Mouse (Mus musculus) bone marrow macrophage, adult 2 months (primary cell): Measurements from ENCODE around the gene Gng10. TPM values are rescaled to one million over a fixed set of nuclear protein-coding genes. Genes with fewer than 3 reads are reported as not detected.

Experiments
- H3K27ac ChIP-seq: 2 replicates; pipeline ENCODE4 v1.5.1; 2012; ENCODE audit warnings: low read depth, low read length; ENCODE audit not compliant: insufficient read depth
- H3K4me1 ChIP-seq: 2 replicates; pipeline ENCODE4 v1.6.1; 2012; ENCODE audit warnings: low read length; ENCODE audit not compliant: control insufficient read depth, insufficient read depth
- H3K4me3 ChIP-seq: 2 replicates; pipeline ENCODE4 v1.5.1; 2012; ENCODE audit warnings: mild to moderate bottlenecking, low read length, moderate library complexity; ENCODE audit not compliant: insufficient read depth
- CTCF ChIP-seq: IDR thresholded peaks from 2 replicates; pipeline ENCODE4 v1.5.1; 2012; ENCODE audit warnings: low read depth, mild to moderate bottlenecking, low read length, moderate library complexity
- POLR2A ChIP-seq: IDR thresholded peaks from 2 replicates; pipeline ENCODE4 v1.6.1; 2012; ENCODE audit warnings: mild to moderate bottlenecking, low read depth, low read length, borderline replicate concordance
- polyA plus RNA-seq: library from polyadenylated mRNA; stranded (reverse); fragments of >200 nt; gene quantifications from 2 replicates; pipeline ENCODE4 v1.2.4, GENCODE M21; 2012; ENCODE audit not compliant: missing spikeins, insufficient read depth, insufficient read length

Gng10 gene
- polyA plus RNA-seq, 1 experiment: 54.3 TPM

DNA sequence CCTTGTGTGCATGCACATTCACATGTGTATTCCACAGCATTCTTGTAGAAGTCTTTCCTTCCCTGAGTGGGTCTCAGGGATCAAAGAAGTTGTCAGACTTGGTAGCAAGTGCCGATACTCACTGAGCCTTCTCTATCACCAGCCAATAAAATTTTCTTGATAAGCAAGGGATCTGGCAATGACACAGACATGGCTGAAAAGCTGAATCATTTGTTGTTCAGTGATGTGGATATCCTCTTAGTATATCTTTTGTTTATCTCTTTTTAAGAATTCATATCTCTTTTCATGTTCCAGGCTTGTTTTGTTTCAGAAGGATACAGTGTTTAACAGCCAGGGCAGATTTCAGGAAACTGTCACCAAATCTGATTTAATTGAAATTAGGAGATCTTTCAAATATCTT, 36.2 kb upstream of the Gng10 start:
- TF ChIP-seq CTCF (no peak), POLR2A (no peak)
- H3K4me3 ChIP-seq: no peak overlapping the region
- H3K27ac ChIP-seq: no peak overlapping the region
- no peaks in the 10 kb centered on the region for H3K4me1 ChIP-seq

DNA sequence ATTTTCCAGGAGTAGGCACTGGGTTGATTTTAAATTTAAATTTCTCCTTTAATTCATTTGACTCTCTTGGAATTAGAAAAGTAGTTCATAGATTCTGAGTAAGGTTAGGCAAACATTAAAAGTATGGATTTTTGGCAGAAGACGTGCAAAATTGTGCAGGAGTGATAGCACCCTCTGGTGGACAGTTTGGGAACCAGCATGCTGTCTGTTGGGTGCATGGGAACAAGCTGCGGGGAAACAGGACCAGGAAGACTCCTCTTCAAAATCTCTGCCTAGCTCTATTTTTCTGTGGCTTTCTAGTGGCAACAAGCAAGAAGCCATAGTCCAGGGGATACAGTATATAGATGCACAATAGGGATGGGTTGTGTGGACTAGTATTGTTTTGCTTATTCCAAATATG, 35.2 kb upstream of the Gng10 start:
- Histone ChIP-seq H3K4me3 (no peak overlapping the region), H3K4me1 (peaks cover 4% of the 10 kb centered on the region), H3K27ac (no peak overlapping the region)
- TF ChIP-seq CTCF: peak; percentile 83
- no peak for TF ChIP-seq POLR2A

DNA sequence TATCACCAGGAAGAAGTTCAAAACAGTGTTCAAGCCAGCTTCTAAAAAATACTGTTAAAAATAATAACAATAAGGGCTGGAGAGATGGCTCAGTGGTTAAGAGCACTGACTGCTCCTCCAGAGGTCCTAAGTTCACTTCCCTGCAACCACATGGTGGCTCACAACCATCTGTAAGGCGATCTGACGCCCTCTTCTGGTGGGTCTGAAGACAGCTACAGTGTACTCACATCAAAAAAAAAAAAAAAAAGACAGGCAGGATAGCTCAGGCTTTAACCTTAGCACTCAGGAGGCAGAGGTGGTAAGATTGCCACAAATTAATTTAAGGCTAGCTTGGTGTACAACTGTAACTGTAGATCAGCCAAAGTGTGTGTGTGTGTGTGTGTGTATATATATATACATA, 34.3 kb upstream of the Gng10 start:
- H3K4me1 ChIP-seq: peaks cover 12% of the 10 kb centered on the region
- H3K4me3 ChIP-seq: no peak overlapping the region
- H3K27ac ChIP-seq: no peak overlapping the region
- TF ChIP-seq POLR2A (no peak), CTCF (peak; percentile 32; the same call in 1 of the 2 replicates)

DNA sequence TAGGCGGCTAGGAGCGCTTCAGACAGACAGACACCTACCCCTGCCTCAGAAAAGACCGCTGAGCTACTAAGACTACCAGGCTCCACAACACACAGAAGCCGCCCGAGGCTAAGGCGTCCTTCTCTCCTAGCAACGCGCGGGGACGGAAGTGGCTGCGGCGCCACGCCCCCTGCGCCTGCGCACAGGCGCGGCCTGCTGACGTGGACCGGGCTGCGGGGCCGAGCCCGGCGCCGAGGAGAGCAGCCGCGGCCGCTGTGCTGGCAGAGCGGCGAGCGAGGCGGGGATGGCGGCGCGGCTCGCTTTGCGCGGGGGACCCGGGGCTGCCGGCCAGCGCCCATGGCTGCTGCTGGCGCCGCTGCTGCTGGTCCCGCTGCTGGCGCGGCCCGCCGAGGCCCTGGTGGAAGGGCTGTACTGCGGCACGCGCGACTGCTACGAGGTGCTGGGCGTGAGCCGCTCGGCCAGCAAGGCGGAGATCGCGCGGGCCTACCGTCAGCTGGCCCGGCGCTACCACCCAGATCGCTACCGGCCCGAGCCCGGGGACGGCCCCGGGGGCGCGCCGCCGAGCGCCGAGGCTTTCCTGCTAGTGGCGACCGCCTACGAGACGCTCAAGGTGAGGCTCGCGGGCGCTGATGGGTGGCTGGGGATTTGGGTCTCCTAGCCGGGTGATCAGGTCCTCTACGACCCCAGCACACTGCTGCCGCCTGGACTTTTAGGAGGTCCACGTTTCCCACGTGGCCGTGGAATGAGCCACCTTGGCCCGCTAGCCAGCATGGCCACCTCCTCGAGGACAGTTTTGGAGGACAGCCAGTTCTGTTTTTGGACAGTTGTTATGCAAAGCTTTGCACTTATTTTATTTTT, 31.7 kb upstream of the Gng10 start, which contains the start of gene Gm20503:
Gm20503 (plus strand) TSS at position 263 of the 858 bp plus-strand sequence.
- Histone ChIP-seq H3K4me3 (peak within 1 kb of the TSS; percentile 72), H3K4me1 (peaks cover 25% of the 10 kb centered on the region), H3K27ac (no peak within 1 kb of the TSS)
- TF ChIP-seq CTCF (no peak), POLR2A (peak; percentile 60; the same call in 1 of the 2 replicates)

DNA sequence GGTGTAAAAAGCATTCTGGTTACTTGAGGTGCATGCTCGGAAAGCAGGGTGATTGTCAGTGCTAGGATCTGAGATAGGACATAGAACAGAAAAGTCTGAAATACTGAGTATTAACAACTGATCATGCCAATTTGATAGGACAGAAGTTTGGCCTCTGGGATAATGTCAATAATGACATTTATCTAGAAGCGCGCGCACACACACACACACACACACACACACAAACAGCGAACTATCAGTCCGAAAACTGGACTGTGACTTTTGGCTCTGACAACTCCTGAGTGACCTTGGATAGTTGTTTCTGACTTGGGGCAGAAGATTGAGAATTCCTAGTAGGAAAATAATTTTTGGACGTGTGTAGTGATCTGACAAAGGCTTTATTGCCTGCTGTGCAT, 31.1 kb upstream of the Gng10 start:
- peaks cover 30% of the 10 kb centered on the region for H3K4me1 ChIP-seq
- H3K4me3 ChIP-seq: peak overlapping the region; percentile 72
- no peak for TF ChIP-seq POLR2A
- no peak for TF ChIP-seq CTCF
- H3K27ac ChIP-seq: no peak overlapping the region

DNA sequence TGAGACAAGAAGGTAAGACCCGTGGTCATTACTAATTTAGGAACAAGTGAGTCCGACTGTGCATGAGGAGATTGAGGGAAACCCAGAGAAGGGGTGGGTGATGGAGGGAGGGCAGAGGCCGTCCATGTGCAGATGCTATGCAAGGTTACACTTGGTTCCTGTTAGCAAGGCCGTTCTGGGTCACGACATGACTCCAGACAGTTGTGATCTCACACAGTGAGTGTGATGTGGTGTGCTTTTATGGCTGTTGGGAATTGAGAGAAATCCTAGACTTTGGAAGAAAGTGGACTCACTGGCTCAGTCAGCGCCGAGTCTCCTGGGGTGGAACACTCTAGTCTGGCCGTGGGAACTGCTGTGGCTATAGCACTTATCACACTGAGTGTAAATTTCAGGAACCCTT, 28.7 kb upstream of the Gng10 start:
- peaks cover 38% of the 10 kb centered on the region for H3K4me1 ChIP-seq
- H3K27ac ChIP-seq: no peak overlapping the region
- H3K4me3 ChIP-seq: no peak overlapping the region
- TF ChIP-seq CTCF (no peak), POLR2A (no peak)

DNA sequence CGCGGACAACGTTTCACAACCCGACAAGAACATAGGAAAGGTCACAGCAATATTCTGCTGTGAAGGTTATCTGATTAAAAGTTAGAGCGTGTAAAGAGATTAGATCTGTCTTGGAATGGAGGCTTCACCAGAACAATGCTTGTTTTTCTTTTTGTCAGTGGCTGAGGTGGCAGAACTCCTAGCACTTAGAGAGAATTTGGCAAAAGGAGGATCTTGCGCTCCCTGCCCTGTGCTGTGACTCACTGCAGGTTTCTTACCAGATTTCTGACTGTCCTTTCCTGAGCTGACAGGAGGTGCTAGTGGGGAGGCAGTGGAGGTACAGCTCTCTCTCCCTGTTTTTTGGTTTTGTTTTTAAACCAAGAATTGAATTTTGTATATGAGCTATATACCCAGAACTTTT, 27.9 kb upstream of the Gng10 start:
- Histone ChIP-seq H3K4me3 (no peak overlapping the region), H3K4me1 (peaks cover 38% of the 10 kb centered on the region), H3K27ac (no peak overlapping the region)
- TF ChIP-seq CTCF: no peak
- no peak for TF ChIP-seq POLR2A

DNA sequence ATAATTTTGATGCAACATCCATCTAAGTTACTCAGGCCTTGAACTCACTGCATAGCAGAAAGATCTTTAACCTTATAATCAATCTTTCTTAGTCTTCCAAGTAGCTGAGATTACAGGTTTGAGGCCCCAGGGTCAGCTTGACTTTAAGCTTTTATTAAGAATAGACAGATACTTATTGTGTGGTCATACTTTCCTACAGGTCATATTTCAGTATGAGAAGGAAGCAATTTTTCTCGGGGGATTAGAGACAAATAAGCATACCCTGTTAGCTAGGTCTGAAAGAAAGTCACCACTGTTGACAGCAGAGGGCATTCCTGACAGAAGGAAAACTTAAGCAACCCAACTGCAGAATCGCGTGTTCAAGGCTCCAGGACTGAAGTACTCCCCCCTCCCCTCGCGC, 26.9 kb upstream of the Gng10 start:
- Histone ChIP-seq H3K27ac (no peak overlapping the region), H3K4me1 (peaks cover 38% of the 10 kb centered on the region), H3K4me3 (no peak overlapping the region)
- no peak for TF ChIP-seq CTCF
- TF ChIP-seq POLR2A: no peak

DNA sequence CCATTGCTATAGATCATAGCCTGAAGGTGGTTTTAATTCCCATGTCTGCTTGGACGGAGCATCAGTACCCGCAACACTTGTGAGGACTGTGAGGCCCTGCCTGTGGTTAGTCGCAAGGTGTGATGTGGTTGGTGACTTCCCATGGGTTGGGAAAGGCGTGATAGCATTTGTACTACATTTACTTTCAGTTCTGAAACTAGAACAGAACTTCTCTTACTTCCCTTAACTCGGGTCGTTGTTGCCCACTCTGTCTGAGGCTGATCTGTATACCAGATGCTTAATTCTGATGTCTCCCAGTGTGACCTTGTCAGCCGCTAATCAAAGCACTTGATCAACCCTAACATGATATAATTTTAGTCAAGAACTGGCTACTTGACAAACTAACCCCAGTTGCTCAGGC, 25.7 kb upstream of the Gng10 start:
- no peak overlapping the region for H3K4me3 ChIP-seq
- no peak overlapping the region for H3K27ac ChIP-seq
- TF ChIP-seq CTCF: no peak
- no peak for TF ChIP-seq POLR2A
- H3K4me1 ChIP-seq: peaks cover 38% of the 10 kb centered on the region

DNA sequence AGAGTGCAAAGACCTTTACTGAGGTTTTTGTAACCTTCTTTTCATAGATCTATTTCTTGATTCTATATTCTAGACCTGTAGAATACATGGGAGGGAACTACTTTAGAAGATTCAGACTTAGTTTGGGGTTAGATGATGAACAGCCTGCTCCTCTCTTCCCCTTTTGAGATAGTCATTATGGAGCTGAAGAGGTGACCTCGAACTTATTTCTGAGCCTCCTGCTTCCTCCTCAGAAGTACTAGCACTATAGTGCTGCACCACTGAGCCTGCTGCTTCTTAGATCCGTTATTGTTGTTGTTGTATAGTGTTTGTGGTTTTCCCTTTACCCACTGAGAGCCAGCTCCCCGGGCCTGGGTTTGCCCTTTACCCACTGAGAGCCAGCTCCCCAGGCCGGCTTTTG, 25.2 kb upstream of the Gng10 start:
- H3K4me3 ChIP-seq: no peak overlapping the region
- no peak overlapping the region for H3K27ac ChIP-seq
- H3K4me1 ChIP-seq: peaks cover 35% of the 10 kb centered on the region
- TF ChIP-seq CTCF (no peak), POLR2A (no peak)

DNA sequence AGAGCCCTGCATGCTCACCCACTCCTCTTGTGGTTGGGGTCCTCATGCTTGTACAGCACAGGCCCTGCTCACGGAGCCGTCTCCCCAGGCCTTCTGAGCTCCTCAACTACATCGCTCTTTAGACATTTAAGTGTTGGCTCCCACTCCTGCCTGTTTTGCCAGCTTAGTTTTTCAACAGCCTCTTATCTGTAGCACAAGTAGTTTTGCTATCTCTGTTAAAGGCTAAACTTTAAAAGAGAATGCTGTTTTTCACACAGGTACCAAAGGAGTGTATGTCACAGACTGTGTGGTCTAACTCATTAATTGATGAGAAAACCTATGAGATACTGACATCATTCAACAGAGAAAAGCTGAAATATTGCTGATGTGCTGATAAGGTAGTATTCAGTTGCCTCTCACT, 23.4 kb upstream of the Gng10 start:
- Histone ChIP-seq H3K27ac (no peak overlapping the region), H3K4me3 (no peak overlapping the region), H3K4me1 (peaks cover 19% of the 10 kb centered on the region)
- TF ChIP-seq POLR2A (no peak), CTCF (no peak)
